Mouse (Mus musculus) forebrain, embryonic 11.5 days (tissue): ENCODE data around the gene Lyrm4. TPM values are rescaled to one million over a fixed set of nuclear protein-coding genes. Genes with fewer than 3 reads are reported as not detected.

Experiments
- ATAC-seq: fragments of 200-750 bp; cut with Nextera tagmentation; replicated peaks from 2 replicates; pipeline ENCODE4 v1.8.0; 2017; ENCODE audit warnings: moderate TSS enrichment; ENCODE audit not compliant: low FRiP score
- DNase-seq: peaks from one replicate; pipeline ENCODE4 v3.0.0-alpha.2; 2017; ENCODE audit warnings: low spot score
- H3K27ac ChIP-seq: fragments of 300-500 bp; sonication (generic); 2 replicates; pipeline ENCODE4 v1.5.1; 2014; ENCODE audit warnings: low read depth, low read length
- H3K27me3 ChIP-seq: fragments of 300-500 bp; sonication (generic); 2 replicates; pipeline ENCODE4 v1.6.1; 2014; ENCODE audit warnings: mild to moderate bottlenecking, low read length, mixed read lengths; ENCODE audit not compliant: control insufficient read depth, insufficient read depth
- H3K36me3 ChIP-seq: fragments of 300-500 bp; sonication (generic); 2 replicates; pipeline ENCODE4 v1.6.1; 2014; ENCODE audit warnings: mild to moderate bottlenecking, low read length, moderate library complexity, mixed read lengths; ENCODE audit not compliant: control insufficient read depth, insufficient read depth
- H3K4me1 ChIP-seq: fragments of 300-500 bp; sonication (generic); replicated peaks from 2 replicates; pipeline ENCODE4 v1.6.1; 2014; ENCODE audit warnings: low read length, mixed read lengths; ENCODE audit not compliant: control insufficient read depth, insufficient read depth
- H3K4me2 ChIP-seq: fragments of 300-500 bp; sonication (generic); 2 replicates; pipeline ENCODE4 v1.6.1; 2014; ENCODE audit warnings: low read depth, mild to moderate bottlenecking, low read length, moderate library complexity, mixed read lengths; ENCODE audit not compliant: severe bottlenecking
- H3K4me3 ChIP-seq: fragments of 300-500 bp; sonication (generic); 2 replicates; pipeline ENCODE4 v1.5.1; 2014; ENCODE audit warnings: low read depth, low read length
- H3K9ac ChIP-seq: fragments of 300-500 bp; sonication (generic); 2 replicates; pipeline ENCODE4 v1.6.1; 2014; ENCODE audit warnings: low read length
- H3K9me3 ChIP-seq: fragments of 300-500 bp; sonication (generic); 2 replicates; pipeline ENCODE4 v1.6.1; 2016; ENCODE audit warnings: low read length, mixed read lengths; ENCODE audit not compliant: control insufficient read depth
- WGBS: fragments of 180-500 bp; shearing (Covaris S2); extraction: QIAGEN DNeasy Blood & Tissue Kit; methylation state at CpG from one replicate; pipeline ENCODE4 v1.1.7; 2014; 5-methylcytosine and 5-hydroxymethylcytosine counted together
- polyA plus RNA-seq: library from polyadenylated mRNA; unstranded; fragments of >200 nt; fragmentation: Nextera tagmentation; extraction: Ambion mirVana; gene quantifications from 2 replicates; pipeline ENCODE4 v1.2.1, GENCODE M21; 2014

Lyrm4 gene
- polyA plus RNA-seq, 1 experiment from 2014 or later = 25.8 TPM

GRCm38 (mm10) chr13:35968719-35969430 is 148.5 kb downstream of the Lyrm4 start:
- Histone ChIP-seq H3K9ac (peak overlapping the region; percentile 62), H3K4me1 (peaks cover 5% of the 10 kb centered on the region; the same call in 1 of the 2 replicates), H3K4me2 (peak overlapping the region; percentile 99), H3K27me3 (peaks cover 6% of the 10 kb centered on the region; the same call in 1 of the 2 replicates), H3K4me3 (peak overlapping the region; percentile 61), H3K9me3 (no peaks in the 10 kb centered on the region), H3K36me3 (no peaks in the 10 kb centered on the region), H3K27ac (no peak overlapping the region)
- DNase-seq (peak; percentile 82), ATAC-seq (peak; percentile 83)
- under 1% methylated on average over 56 of the region's 57 CpGs for WGBS

DNA sequence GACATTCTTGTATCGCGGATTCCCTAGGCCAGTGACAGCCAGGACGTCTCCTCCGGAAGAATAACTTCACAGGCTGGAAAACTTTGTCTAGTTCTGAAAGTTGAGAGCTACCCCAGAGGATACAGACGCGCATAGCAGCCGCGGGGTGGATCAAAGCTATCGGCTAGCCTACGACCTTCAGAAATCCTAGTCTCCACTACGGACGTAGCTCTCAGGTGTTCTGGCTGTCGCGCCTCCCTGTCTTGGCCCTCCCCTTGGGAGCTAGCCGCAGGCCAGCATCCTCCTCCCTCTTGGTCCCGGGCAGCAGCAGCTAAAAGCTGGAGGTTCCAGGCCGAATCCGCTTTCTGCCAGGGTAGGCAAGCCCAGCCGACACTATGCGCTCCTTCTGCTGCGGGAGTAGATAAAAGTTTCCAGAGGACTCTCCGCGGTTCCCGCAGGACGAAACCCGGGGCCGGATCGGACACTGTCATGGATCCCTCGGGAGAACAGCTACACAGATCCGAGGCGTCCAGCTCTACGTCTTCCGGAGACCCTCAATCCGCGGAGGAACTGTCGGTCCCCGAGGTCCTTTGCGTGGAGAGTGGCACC is 149.1 kb downstream of the Lyrm4 start:
- Histone ChIP-seq H3K27me3 (peaks cover 6% of the 10 kb centered on the region; the same call in 1 of the 2 replicates), H3K4me3 (peak overlapping the region; percentile 61), H3K27ac (no peak overlapping the region), H3K4me2 (peak overlapping the region; percentile 99), H3K9ac (peak overlapping the region; percentile 62), H3K4me1 (peaks cover 5% of the 10 kb centered on the region; the same call in 1 of the 2 replicates), H3K36me3 (no peaks in the 10 kb centered on the region), H3K9me3 (no peaks in the 10 kb centered on the region)
- WGBS = under 1% methylated on average over 38 of the region's 38 CpGs
- no peak for DNase-seq
- ATAC-seq = peak; percentile 62

DNA sequence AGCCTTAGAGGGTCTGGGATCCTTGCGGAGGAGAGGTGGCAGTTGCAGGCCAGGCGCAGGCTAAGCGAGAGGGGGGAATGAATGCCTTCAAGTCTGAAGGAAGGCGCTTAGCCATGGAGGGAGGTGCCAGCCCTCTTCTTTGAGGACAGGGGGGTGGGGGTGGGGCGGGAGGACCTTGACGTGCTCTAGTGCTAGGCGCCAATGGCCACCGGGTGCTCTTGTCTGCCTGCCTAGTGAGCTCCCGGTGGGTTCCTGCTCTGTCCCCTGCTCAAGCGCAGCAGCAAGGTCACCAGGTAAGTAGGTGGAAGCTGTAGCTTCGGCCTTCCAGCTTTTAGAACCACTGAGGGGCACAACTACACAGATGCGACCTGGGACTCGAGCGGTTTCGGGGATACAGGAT is 149.6 kb downstream of the Lyrm4 start:
- peak overlapping the region; percentile 62 for H3K9ac ChIP-seq
- no peaks in the 10 kb centered on the region for H3K9me3 ChIP-seq
- DNase-seq (peak; percentile 74), ATAC-seq (peak; percentile 66)
- no peaks in the 10 kb centered on the region for H3K36me3 ChIP-seq
- peak overlapping the region; percentile 99 for H3K4me2 ChIP-seq
- WGBS = 2% methylated on average over 15 of the region's 15 CpGs
- peak overlapping the region; percentile 61 for H3K4me3 ChIP-seq
- H3K27me3 ChIP-seq = peaks cover 6% of the 10 kb centered on the region; the same call in 1 of the 2 replicates
- H3K4me1 ChIP-seq = peaks cover 5% of the 10 kb centered on the region; the same call in 1 of the 2 replicates
- no peak overlapping the region for H3K27ac ChIP-seq

- Histone ChIP-seq H3K4me1 (no peaks in the 10 kb centered on the region; the same call in 1 of the 2 replicates), H3K27me3 (peaks cover 6% of the 10 kb centered on the region; the same call in 1 of the 2 replicates), H3K36me3 (no peaks in the 10 kb centered on the region), H3K27ac (no peak overlapping the region), H3K9ac (no peak overlapping the region), H3K4me3 (no peak overlapping the region), H3K4me2 (no peak overlapping the region), H3K9me3 (no peaks in the 10 kb centered on the region)
- 89% methylated on average over 4 of the region's 4 CpGs for WGBS
- DNase-seq (peak; percentile 26), ATAC-seq (no peak)
These were observed 153.7 kb downstream of the Lyrm4 start for GRCm38 (mm10) chr13:35963583-35963982.

DNA sequence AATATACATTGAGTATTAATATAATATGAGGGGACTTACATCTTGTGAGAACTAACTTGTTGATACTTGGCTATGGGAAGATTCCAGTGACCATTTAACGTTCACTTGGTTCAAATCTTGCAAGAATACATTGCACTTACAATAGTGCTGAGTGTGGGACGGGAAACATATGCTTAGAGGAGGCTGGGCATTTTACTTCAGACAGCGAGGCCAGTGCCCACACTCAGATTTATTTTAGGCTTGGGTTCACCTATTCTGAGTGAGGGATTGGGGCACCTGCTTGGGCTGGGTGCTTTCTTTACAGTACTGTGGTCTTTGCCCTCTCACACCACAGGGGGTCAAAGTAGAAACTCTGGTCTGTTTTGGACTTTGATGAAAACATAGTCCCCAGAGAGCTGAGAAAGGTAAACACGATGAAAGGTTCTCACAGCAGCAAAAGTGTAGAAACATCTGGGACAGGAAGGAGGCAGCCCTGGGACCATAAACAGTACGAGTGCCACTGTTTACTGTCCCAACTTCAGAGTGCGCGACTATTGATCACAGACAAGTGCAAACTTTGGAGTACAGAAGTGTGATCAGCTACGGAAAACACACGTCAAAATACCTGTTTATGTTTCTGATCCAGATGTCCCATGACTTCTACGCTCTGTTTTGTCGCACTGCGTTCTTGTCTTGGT is 157.8 kb downstream of the Lyrm4 start:
- ATAC-seq (no peak), DNase-seq (no peak)
- Histone ChIP-seq H3K36me3 (no peaks in the 10 kb centered on the region), H3K4me2 (no peak overlapping the region), H3K27ac (no peak overlapping the region), H3K4me1 (no peaks in the 10 kb centered on the region), H3K9me3 (no peaks in the 10 kb centered on the region), H3K9ac (no peak overlapping the region), H3K4me3 (no peak overlapping the region), H3K27me3 (no peaks in the 10 kb centered on the region)
- WGBS = 82% methylated on average over 12 of the region's 12 CpGs

GRCm38 (mm10) chr13:35958539-35958938 is 158.8 kb downstream of the Lyrm4 start, which contains the start of gene Ppp1r3g:
TSS of gene Ppp1r3g (plus strand) at chr13:35958839.
- Histone ChIP-seq H3K27me3 (no peaks in the 10 kb centered on the region), H3K4me2 (no peak within 1 kb of the TSS), H3K4me1 (no peaks in the 10 kb centered on the region), H3K9ac (no peak within 1 kb of the TSS), H3K4me3 (no peak within 1 kb of the TSS), H3K27ac (no peak within 1 kb of the TSS), H3K9me3 (no peaks in the 10 kb centered on the region), H3K36me3 (no peaks in the 10 kb centered on the region)
- 94% methylated on average over 1 of the region's 1 CpGs for WGBS
- DNase-seq (no peak), ATAC-seq (no peak)

- 92% methylated on average over 17 of the region's 17 CpGs for WGBS
- DNase-seq (no peak), ATAC-seq (no peak)
- Histone ChIP-seq H3K27me3 (no peaks in the 10 kb centered on the region), H3K9me3 (no peaks in the 10 kb centered on the region), H3K4me1 (no peaks in the 10 kb centered on the region), H3K4me3 (no peak overlapping the region), H3K9ac (no peak overlapping the region), H3K4me2 (no peak overlapping the region), H3K27ac (no peak overlapping the region), H3K36me3 (no peaks in the 10 kb centered on the region)
These were observed 167.4 kb downstream of the Lyrm4 start for GRCm38 (mm10) chr13:35949814-35950455.

DNA sequence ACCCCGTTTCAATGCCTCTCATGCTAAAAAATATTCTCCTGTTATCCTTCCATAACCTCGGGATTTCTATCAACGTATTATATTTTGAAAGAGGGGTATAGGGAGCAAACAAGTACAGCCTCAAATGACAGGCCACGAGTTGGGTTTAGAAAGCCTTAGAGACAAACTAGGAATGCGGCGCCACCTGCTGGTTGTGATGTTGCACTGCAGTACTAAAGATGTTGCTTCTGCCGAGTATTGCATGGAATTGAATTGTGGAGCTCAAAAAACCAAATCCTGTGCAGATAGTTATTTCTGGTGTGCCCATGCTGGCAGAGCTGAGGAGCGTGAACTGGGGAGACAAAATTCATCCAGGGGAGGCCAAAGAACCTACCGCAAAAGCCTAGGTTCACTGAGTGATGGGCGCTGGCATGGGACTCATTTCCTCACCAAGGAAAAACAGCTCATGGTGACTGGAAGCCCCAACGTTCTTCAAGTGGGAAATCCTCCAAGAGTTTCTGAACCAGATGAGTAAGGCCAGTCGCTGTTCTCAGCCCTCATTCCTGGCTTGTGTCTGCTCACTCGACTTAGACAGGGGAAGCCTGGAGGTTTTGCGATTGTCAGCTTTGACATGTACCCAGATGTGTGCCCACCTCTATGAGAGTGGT is 169.8 kb downstream of the Lyrm4 start:
- no peak overlapping the region for H3K9ac ChIP-seq
- no peak overlapping the region for H3K4me2 ChIP-seq
- H3K27me3 ChIP-seq = no peaks in the 10 kb centered on the region
- no peaks in the 10 kb centered on the region for H3K4me1 ChIP-seq
- H3K36me3 ChIP-seq = no peaks in the 10 kb centered on the region
- H3K9me3 ChIP-seq = no peaks in the 10 kb centered on the region
- WGBS = 26% methylated on average over 14 of the region's 14 CpGs
- DNase-seq (peak; percentile 87), ATAC-seq (peak; percentile 46; the same call in 1 of the 2 replicates)
- no peak overlapping the region for H3K4me3 ChIP-seq
- no peak overlapping the region for H3K27ac ChIP-seq
